Mouse (Mus musculus) MEL (cell line): ENCODE measurements around the gene Lancl2. TPM values are rescaled to one million over a fixed set of nuclear protein-coding genes. Genes with fewer than 3 reads are reported as not detected.

Experiments used
- DNase-seq: peaks from one replicate; pipeline ENCODE4 v3.0.0; 2011; ENCODE audit warnings: low read depth, low spot score
- H3K27ac ChIP-seq: 2 replicates; pipeline ENCODE4 v1.5.1; 2012; ENCODE audit warnings: low read depth, mild to moderate bottlenecking, control low read depth, low read length, moderate library complexity; ENCODE audit not compliant: control insufficient read depth
- H3K27me3 ChIP-seq, 2 experiments: fragments of 150-350 bp in 1 of 2; sonication (generic) in 1 of 2; 2 replicates each; pipeline ENCODE4 v1.6.1; 2012; ENCODE audit warnings: low read length in 2 of 2, mild to moderate bottlenecking in 2 of 2, improper control_type of control experiment in 1 of 2, moderate library complexity in 1 of 2; ENCODE audit not compliant: insufficient read depth in 2 of 2, control insufficient read depth in 1 of 2
- H3K36me3 ChIP-seq, 2 experiments: 2 replicates each; pipeline ENCODE4 v1.6.1; 2012 to 2014; ENCODE audit warnings: low read length in 2 of 2, improper control_type of control experiment in 1 of 2, inconsistent platforms in 1 of 2, mild to moderate bottlenecking in 1 of 2; ENCODE audit not compliant: insufficient read depth in 2 of 2, control insufficient read depth in 1 of 2
- H3K4me1 ChIP-seq, 2 experiments: fragments of 150-350 bp in 1 of 2; sonication (generic) in 1 of 2; 2 replicates each; pipeline ENCODE4 v1.6.1; 2012; ENCODE audit warnings: low read length in 2 of 2, improper control_type of control experiment in 1 of 2, mild to moderate bottlenecking in 1 of 2; ENCODE audit not compliant: insufficient read depth in 2 of 2, control insufficient read depth in 1 of 2
- H3K4me3 ChIP-seq, 2 experiments: fragments of 150-350 bp in 1 of 2; sonication (generic) in 1 of 2; 2 replicates each; pipeline ENCODE4 v1.5.1; 2012; ENCODE audit warnings: low read depth in 2 of 2, low read length in 2 of 2, mild to moderate bottlenecking in 2 of 2, moderate library complexity in 2 of 2, control low read depth in 1 of 2, improper control_type of control experiment in 1 of 2; ENCODE audit not compliant: control insufficient read depth in 1 of 2, insufficient read depth in 1 of 2
- H3K79me2 ChIP-seq: 2 replicates; pipeline ENCODE4 v1.6.1; 2012; ENCODE audit warnings: mild to moderate bottlenecking, low read length, moderate library complexity; ENCODE audit not compliant: control insufficient read depth, poor library complexity, insufficient read depth
- H3K9ac ChIP-seq: 2 replicates; pipeline ENCODE4 v1.6.1; 2012; ENCODE audit warnings: low read depth, mild to moderate bottlenecking, control low read depth, low read length, moderate library complexity; ENCODE audit not compliant: control insufficient read depth, poor library complexity, severe bottlenecking
- H3K9me3 ChIP-seq: fragments of 150-350 bp; sonication (generic); replicated peaks from 2 replicates; pipeline ENCODE4 v1.6.1; 2012; ENCODE audit warnings: mild to moderate bottlenecking, low read length, improper control_type of control experiment, moderate library complexity; ENCODE audit not compliant: insufficient read depth
- CHD1 ChIP-seq: IDR thresholded peaks from 2 replicates; pipeline ENCODE4 v1.6.1; 2012; ENCODE audit warnings: low read depth, mild to moderate bottlenecking, inconsistent platforms, low read length, improper control_type of control experiment
- CHD2 ChIP-seq: IDR thresholded peaks from 2 replicates; pipeline ENCODE4 v1.6.1; 2011; ENCODE audit warnings: low read length, improper control_type of control experiment
- EP300 ChIP-seq, 2 experiments: IDR thresholded peaks; 2 replicates each; pipeline ENCODE4 v1.6.1; 2011; ENCODE audit warnings: improper control_type of control experiment in 2 of 2, low read length in 2 of 2, low read depth in 1 of 2, mild to moderate bottlenecking in 1 of 2
- ETS1 ChIP-seq: IDR thresholded peaks from 2 replicates; pipeline ENCODE4 v1.6.1; 2012; ENCODE audit warnings: low read depth, mild to moderate bottlenecking, inconsistent platforms, low read length, improper control_type of control experiment, moderate library complexity
- GATA1 ChIP-seq: IDR thresholded peaks from 2 replicates; pipeline ENCODE4 v1.6.1; 2011; ENCODE audit warnings: low read depth, low read length, improper control_type of control experiment
- HCFC1 ChIP-seq: IDR thresholded peaks from 2 replicates; pipeline ENCODE4 v1.6.1; 2012; ENCODE audit warnings: low read depth, mild to moderate bottlenecking, inconsistent platforms, low read length, improper control_type of control experiment, moderate library complexity
- JUND ChIP-seq: IDR thresholded peaks from 2 replicates; pipeline ENCODE4 v1.6.1; 2011; ENCODE audit warnings: low read depth, mild to moderate bottlenecking, improper control_type of control experiment, low read length
- KAT2A ChIP-seq: conservative IDR thresholded peaks from 2 replicates; pipeline ENCODE4 v1.6.1; 2012; ENCODE audit warnings: low read depth, low read length, improper control_type of control experiment, inconsistent platforms
- MAFK ChIP-seq: IDR thresholded peaks from 2 replicates; pipeline ENCODE4 v1.6.1; 2011; ENCODE audit warnings: low read depth, mild to moderate bottlenecking, low read length, improper control_type of control experiment, borderline replicate concordance
- MAX ChIP-seq: IDR thresholded peaks from 2 replicates; pipeline ENCODE4 v1.6.1; 2011; ENCODE audit warnings: low read length, improper control_type of control experiment
- MAZ ChIP-seq: IDR thresholded peaks from 2 replicates; pipeline ENCODE4 v1.6.1; 2012; ENCODE audit warnings: low read depth, mild to moderate bottlenecking, inconsistent platforms, low read length, improper control_type of control experiment
- MYB ChIP-seq: IDR thresholded peaks from 2 replicates; pipeline ENCODE4 v1.6.1; 2011; ENCODE audit warnings: mild to moderate bottlenecking, low read depth, low read length, improper control_type of control experiment
- NELFE ChIP-seq: IDR thresholded peaks from 2 replicates; pipeline ENCODE4 v1.6.1; 2011; ENCODE audit warnings: low read depth, low read length, improper control_type of control experiment
- NRF1 ChIP-seq: IDR thresholded peaks from 2 replicates; pipeline ENCODE4 v1.6.1; 2014; ENCODE audit warnings: low read depth, mild to moderate bottlenecking, inconsistent platforms, low read length, improper control_type of control experiment, moderate library complexity; ENCODE audit not compliant: poor library complexity, insufficient read depth, severe bottlenecking
- POLR2AphosphoS5 ChIP-seq: IDR thresholded peaks from 2 replicates; pipeline ENCODE4 v1.6.1; 2012; ENCODE audit warnings: low read depth, borderline replicate concordance, mild to moderate bottlenecking, inconsistent platforms, low read length, moderate library complexity, mixed read lengths
- RCOR1 ChIP-seq: IDR thresholded peaks from 2 replicates; pipeline ENCODE4 v1.6.1; 2012; ENCODE audit warnings: low read depth, mild to moderate bottlenecking, inconsistent platforms, low read length, improper control_type of control experiment
- SIN3A ChIP-seq: IDR thresholded peaks from 2 replicates; pipeline ENCODE4 v1.6.1; 2012; ENCODE audit warnings: low read length, improper control_type of control experiment, inconsistent platforms
- TBP ChIP-seq: IDR thresholded peaks from 2 replicates; pipeline ENCODE4 v1.8.0; 2011; ENCODE audit warnings: low read depth, low read length, improper control_type of control experiment
- USF1 ChIP-seq: IDR thresholded peaks from 2 replicates; pipeline ENCODE4 v1.6.1; 2014; ENCODE audit warnings: low read depth, mild to moderate bottlenecking, inconsistent platforms, low read length, improper control_type of control experiment, moderate library complexity
- USF2 ChIP-seq, 2 experiments: IDR thresholded peaks; 2 replicates each; pipeline ENCODE4 v1.6.1; 2011 to 2012; ENCODE audit warnings: improper control_type of control experiment in 2 of 2, low read length in 2 of 2, borderline replicate concordance in 1 of 2, inconsistent platforms in 1 of 2, low read depth in 1 of 2, mild to moderate bottlenecking in 1 of 2; ENCODE audit not compliant: insufficient read depth in 1 of 2
- ZC3H11A ChIP-seq: IDR thresholded peaks from 2 replicates; pipeline ENCODE4 v1.6.1; 2012; ENCODE audit warnings: low read depth, mild to moderate bottlenecking, inconsistent platforms, low read length, improper control_type of control experiment
- ZKSCAN1 ChIP-seq: IDR thresholded peaks from 2 replicates; pipeline ENCODE4 v1.6.1; 2012; ENCODE audit warnings: low read depth, mild to moderate bottlenecking, inconsistent platforms, low read length, improper control_type of control experiment, moderate library complexity
- ZMIZ1 ChIP-seq: IDR thresholded peaks from 2 replicates; pipeline ENCODE4 v1.6.1; 2012; ENCODE audit warnings: low read depth, mild to moderate bottlenecking, inconsistent platforms, low read length, improper control_type of control experiment, moderate library complexity
- polyA plus RNA-seq, 2 experiments: library from polyadenylated mRNA; stranded (reverse) in 1 of 2; unstranded in 1 of 2; fragments of >175 nt in 1 of 2; fragments of >200 nt in 1 of 2; gene quantifications; 2 replicates each; pipeline versions ENCODE4 v1.2.1 to v1.2.4; 2012; ENCODE audit warnings: low replicate concordance in 2 of 2, low read depth in 1 of 2; ENCODE audit not compliant: insufficient read length in 2 of 2, insufficient read depth in 1 of 2, missing spikeins in 1 of 2
- total RNA-seq: library from RNA; depleted of rRNA; stranded (reverse); fragments of 300-350 nt; gene quantifications from 2 replicates; pipeline ENCODE4 v1.2.3, GENCODE M21; 2012

The Lancl2 gene
- total and polyA plus RNA-seq, 3 experiments: 17.7 to 19.6 TPM; not detected in 1

GRCm38 (mm10) chr6:57706721-57707120 lies 4.4 kb downstream of the Lancl2 start:
- H3K9ac ChIP-seq: no peak overlapping the region; the same call in 1 of the 2 replicates
- no peaks in the 10 kb centered on the region for H3K9me3 ChIP-seq
- peaks cover 7 to 11% of the 10 kb centered on the region in 2 experiments; a peak in 3 of 4 replicates for H3K4me1 ChIP-seq
- no peak overlapping the region for H3K27ac ChIP-seq
- DNase-seq: peak; percentile 45
- no peaks in the 10 kb centered on the region for H3K27me3 ChIP-seq
- TF ChIP-seq USF1 (no peak), JUND (no peak), SIN3A (peak; percentile 46; the same call in 1 of the 2 replicates), CHD2 (no peak), USF2 (IDR thresholded peaks at IDR 0.05; ENCODE audit: borderline replicate concordance in 1 of 2, insufficient read depth in 1 of 2, low read depth in 1 of 2, low read length in 2 of 2) (no peak), KAT2A (no peak), ETS1 (peak; percentile 46; the same call in 1 of the 2 replicates), GATA1 (no peak), EP300 (IDR thresholded peaks at IDR 0.05; ENCODE audit: low read depth in 1 of 2, low read length in 2 of 2) (no peak), HCFC1 (0 out of 2 replicates have a peak, but pooled peaks have one; percentile 30), ZKSCAN1 (no peak), POLR2AphosphoS5 (no peak), TBP (no peak)
- H3K36me3 ChIP-seq: peaks cover 0 to 13% of the 10 kb centered on the region in 2 experiments; a peak in 2 of 4 replicates
- peaks cover 3% of the 10 kb centered on the region; the same call in 1 of the 2 replicates for H3K79me2 ChIP-seq
- H3K4me3 ChIP-seq: peak overlapping the region in 1 of 2 experiments; percentile 60; a peak in 2 of 4 replicates

GRCm38 (mm10) chr6:57711726-57712125 lies 9.4 kb downstream of the Lancl2 start:
- TF ChIP-seq ZC3H11A: no peak
- no peak for TF ChIP-seq USF2 (IDR thresholded peaks at IDR 0.05; ENCODE audit: borderline replicate concordance in 1 of 2, insufficient read depth in 1 of 2, low read depth in 1 of 2, low read length in 2 of 2)
- TF ChIP-seq MAZ: no peak
- TF ChIP-seq RCOR1: no peak
- TF ChIP-seq CHD1: no peak
- TF ChIP-seq ETS1: no peak
- TF ChIP-seq MAX: no peak
- TF ChIP-seq MYB: no peak
- no peak for TF ChIP-seq NRF1
- no peak for TF ChIP-seq ZMIZ1
- no peak for TF ChIP-seq NELFE
- TF ChIP-seq MAFK: no peak
- TF ChIP-seq CHD2: no peak
- Histone ChIP-seq H3K9me3 (no peaks in the 10 kb centered on the region), H3K79me2 (no peaks in the 10 kb centered on the region; the same call in 1 of the 2 replicates), H3K36me3 (no peaks in the 10 kb centered on the region; a peak in 3 of 4 replicates), H3K4me1 (peaks cover 6 to 9% of the 10 kb centered on the region in 2 experiments; a peak in 3 of 4 replicates), H3K27me3 (no peaks in the 10 kb centered on the region), H3K4me3 (no peak overlapping the region), H3K9ac (no peak overlapping the region), H3K27ac (no peak overlapping the region)
- peak; percentile 35 for DNase-seq
